Mouse (Mus musculus): ENCODE data around the gene Ubxn6. TPM values are rescaled to one million over a fixed set of nuclear protein-coding genes. Genes with fewer than 3 reads are reported as not detected.
A peak's percentile ranks its signal among the peaks of the same experiment; 100 is the strongest.

Ubxn6 gene
- polyA plus RNA-seq, 1 experiment from 2014 or later, result 52.7 TPM

GRCm38 (mm10) chr17:56021161-56021910 is 53.5 kb downstream of the Ubxn6 start:
- Histone ChIP-seq H3K4me2 (replicated peaks) (no peak overlapping the region), H3K4me1 (no peaks in the 10 kb centered on the region; the same call in 1 of the 2 replicates), H3K36me3 (peaks cover 49% of the 10 kb centered on the region), H3K9ac (no peak overlapping the region), H3K9me3 (no peaks in the 10 kb centered on the region), H3K27ac (no peak overlapping the region), H3K27me3 (no peaks in the 10 kb centered on the region), H3K4me3 (no peak overlapping the region)
- 86% methylated on average over 4 of the region's 4 CpGs for whole genome bisulfite sequencing
- ATAC-seq (ENCODE audit: insufficient number of reproducible peaks, insufficient read depth, low FRiP score, low TSS enrichment), result no peak

- peaks cover 57% of the 10 kb centered on the region for H3K36me3 ChIP-seq
- ATAC-seq (ENCODE audit: insufficient number of reproducible peaks, insufficient read depth, low FRiP score, low TSS enrichment), result no peak
- no peaks in the 10 kb centered on the region for H3K27me3 ChIP-seq
- H3K4me3 ChIP-seq, result no peak overlapping the region
- H3K27ac ChIP-seq, result no peak overlapping the region
- H3K9me3 ChIP-seq, result no peaks in the 10 kb centered on the region
- H3K9ac ChIP-seq, result no peak overlapping the region
- no peak overlapping the region for H3K4me2 ChIP-seq (replicated peaks)
- 91% methylated on average over 6 of the region's 6 CpGs for WGBS
- no peaks in the 10 kb centered on the region; the same call in 1 of the 2 replicates for H3K4me1 ChIP-seq
These were observed 54.3 kb downstream of the Ubxn6 start for GRCm38 (mm10) chr17:56020400-56021084.

GRCm38 (mm10) chr17:56018347-56019131 is 56.3 kb downstream of the Ubxn6 start:
- Histone ChIP-seq H3K9me3 (no peaks in the 10 kb centered on the region), H3K36me3 (peaks cover 67% of the 10 kb centered on the region), H3K27me3 (no peaks in the 10 kb centered on the region), H3K4me2 (replicated peaks) (no peak overlapping the region), H3K4me3 (no peak overlapping the region), H3K4me1 (no peaks in the 10 kb centered on the region; the same call in 1 of the 2 replicates), H3K9ac (no peak overlapping the region; the same call in 1 of the 2 replicates), H3K27ac (no peak overlapping the region)
- 75% methylated on average over 20 of the region's 20 CpGs for WGBS
- ATAC-seq (ENCODE audit: insufficient number of reproducible peaks, insufficient read depth, low FRiP score, low TSS enrichment), result peak; percentile 11; the same call in 1 of the 2 replicates

- peaks cover 73% of the 10 kb centered on the region for H3K36me3 ChIP-seq
- no peak overlapping the region for H3K9ac ChIP-seq
- no peaks in the 10 kb centered on the region for H3K9me3 ChIP-seq
- no peaks in the 10 kb centered on the region for H3K27me3 ChIP-seq
- H3K4me1 ChIP-seq, result no peaks in the 10 kb centered on the region; the same call in 1 of the 2 replicates
- WGBS, result 87% methylated on average over 7 of the region's 7 CpGs
- H3K4me2 ChIP-seq (replicated peaks), result no peak overlapping the region
- H3K4me3 ChIP-seq, result no peak overlapping the region
- H3K27ac ChIP-seq, result no peak overlapping the region
- no peak for ATAC-seq (ENCODE audit: insufficient number of reproducible peaks, insufficient read depth, low FRiP score, low TSS enrichment)
These were observed 57.0 kb downstream of the Ubxn6 start for GRCm38 (mm10) chr17:56017848-56018247.

Other genes starting within 250 kb of the Ubxn6 start
- 10.2 and 11.2 TPM in 2 replicates for gene Zfp119a, start 196.1 kb downstream of the Ubxn6 start, polyA plus RNA-seq (2016; fragmentation: Nextera tagmentation; extraction: Ambion mirVana)
- gene Zfp959, start 182.9 kb downstream of the Ubxn6 start, polyA plus RNA-seq (2016; fragmentation: Nextera tagmentation; extraction: Ambion mirVana), result 13.1 and 13.9 TPM in 2 replicates
- 4.9 and 6.2 TPM in 2 replicates for gene Zfp119b, start 125.5 kb downstream of the Ubxn6 start, polyA plus RNA-seq (2016; fragmentation: Nextera tagmentation; extraction: Ambion mirVana)
- 1.6 and 2.3 TPM in 2 replicates for gene Ebi3, start 122.4 kb downstream of the Ubxn6 start, polyA plus RNA-seq (2016; fragmentation: Nextera tagmentation; extraction: Ambion mirVana)
- 26.8 and 28.3 TPM in 2 replicates for gene Yju2, start 115.9 kb downstream of the Ubxn6 start, polyA plus RNA-seq (2016; fragmentation: Nextera tagmentation; extraction: Ambion mirVana)
- 41.4 and 46.8 TPM in 2 replicates for gene Shd, start 104.6 kb downstream of the Ubxn6 start, polyA plus RNA-seq (2016; fragmentation: Nextera tagmentation; extraction: Ambion mirVana)
- 52.0 and 54.7 TPM in 2 replicates for gene Fsd1, start 88.5 kb downstream of the Ubxn6 start, polyA plus RNA-seq (2016; fragmentation: Nextera tagmentation; extraction: Ambion mirVana)
- gene Stap2, start 69.4 kb downstream of the Ubxn6 start, polyA plus RNA-seq (2016; fragmentation: Nextera tagmentation; extraction: Ambion mirVana), result 6.4 and 8.0 TPM in 2 replicates
- gene Mpnd, start 69.3 kb downstream of the Ubxn6 start, polyA plus RNA-seq (2016; fragmentation: Nextera tagmentation; extraction: Ambion mirVana), result 174 and 193 TPM in 2 replicates
- 173 and 175 TPM in 2 replicates for gene Sh3gl1, start 38.4 kb downstream of the Ubxn6 start, polyA plus RNA-seq (2016; fragmentation: Nextera tagmentation; extraction: Ambion mirVana)
- gene Chaf1a, start 34.6 kb downstream of the Ubxn6 start, polyA plus RNA-seq (2016; fragmentation: Nextera tagmentation; extraction: Ambion mirVana), result 44.5 and 45.8 TPM in 2 replicates
- gene Hdgfl2, start 4.6 kb upstream of the Ubxn6 start, polyA plus RNA-seq (2016; fragmentation: Nextera tagmentation; extraction: Ambion mirVana), result 173 and 179 TPM in 2 replicates
- 0.08 and 0.10 TPM in 2 replicates for gene Plin4, start 34.8 kb upstream of the Ubxn6 start, polyA plus RNA-seq (2016; fragmentation: Nextera tagmentation; extraction: Ambion mirVana)
- gene Plin5, start 42.6 kb upstream of the Ubxn6 start, polyA plus RNA-seq (2016; fragmentation: Nextera tagmentation; extraction: Ambion mirVana), result 0.15 and 0.29 TPM in 2 replicates
- gene Lrg1, start 47.0 kb upstream of the Ubxn6 start, polyA plus RNA-seq (2016; fragmentation: Nextera tagmentation; extraction: Ambion mirVana), result 0.15 and 0.23 TPM in 2 replicates
- gene Sema6b, start 65.3 kb upstream of the Ubxn6 start, polyA plus RNA-seq (2016; fragmentation: Nextera tagmentation; extraction: Ambion mirVana), result 4.3 and 4.6 TPM in 2 replicates
- 12.4 and 13.0 TPM in 2 replicates for gene Tnfaip8l1, start 87.4 kb upstream of the Ubxn6 start, polyA plus RNA-seq (2016; fragmentation: Nextera tagmentation; extraction: Ambion mirVana)
- gene Mydgf, start 108.9 kb upstream of the Ubxn6 start, polyA plus RNA-seq (2016; fragmentation: Nextera tagmentation; extraction: Ambion mirVana), result 71.0 and 76.2 TPM in 2 replicates
- 41.4 and 43.4 TPM in 2 replicates for gene Dpp9, start 143.9 kb upstream of the Ubxn6 start, polyA plus RNA-seq (2016; fragmentation: Nextera tagmentation; extraction: Ambion mirVana)
- 15.3 and 15.5 TPM in 2 replicates for gene Fem1a, start 181.8 kb upstream of the Ubxn6 start, polyA plus RNA-seq (2016; fragmentation: Nextera tagmentation; extraction: Ambion mirVana)
- gene Ticam1, start 201.8 kb upstream of the Ubxn6 start, polyA plus RNA-seq (2016; fragmentation: Nextera tagmentation; extraction: Ambion mirVana), result 2.7 and 3.5 TPM in 2 replicates
- 56.6 and 67.4 TPM in 2 replicates for gene Plin3, start 217.8 kb upstream of the Ubxn6 start, polyA plus RNA-seq (2016; fragmentation: Nextera tagmentation; extraction: Ambion mirVana)
- gene Arrdc5, start 225.3 kb upstream of the Ubxn6 start, polyA plus RNA-seq (2016; fragmentation: Nextera tagmentation; extraction: Ambion mirVana), result not detected in 2 replicates
- gene Uhrf1, start 228.3 kb upstream of the Ubxn6 start, polyA plus RNA-seq (2016; fragmentation: Nextera tagmentation; extraction: Ambion mirVana), result 157 and 160 TPM in 2 replicates

All from embryonic facial prominence, embryonic 12.5 days (tissue).